Mouse (Mus musculus) heart, adult 2 months (tissue): Measurements from ENCODE around the gene Zmiz1. TPM values are rescaled to one million over a fixed set of nuclear protein-coding genes. Genes with fewer than 3 reads are reported as not detected.

Experiments used
- DNase-seq, 2 experiments: peaks; one replicate each; pipeline ENCODE4 v3.0.0; 2021
- H3K27ac ChIP-seq: fragments of 200-600 bp; 2 replicates; pipeline ENCODE4 v1.8.1; 2022
- H3K27me3 ChIP-seq: fragments of 200-500 bp; 2 replicates; pipeline ENCODE4 v1.6.1; 2012; ENCODE audit warnings: mild to moderate bottlenecking, low read length, inconsistent platforms, mixed read lengths; ENCODE audit not compliant: control insufficient read depth, insufficient read depth
- H3K36me3 ChIP-seq: fragments of 200-500 bp; 2 replicates; pipeline ENCODE4 v1.6.1; 2012; ENCODE audit warnings: low read length, inconsistent platforms; ENCODE audit not compliant: control insufficient read depth, insufficient read depth
- H3K4me1 ChIP-seq: fragments of 200-500 bp; 2 replicates; pipeline ENCODE4 v1.6.1; 2011; ENCODE audit warnings: low read length; ENCODE audit not compliant: control insufficient read depth, insufficient read depth
- H3K4me3 ChIP-seq: fragments of 200-600 bp; 2 replicates; pipeline ENCODE4 v1.8.1; 2022
- H3K79me2 ChIP-seq: fragments of 200-500 bp; replicated peaks from 2 replicates; pipeline ENCODE4 v1.6.1; 2012; ENCODE audit warnings: mild to moderate bottlenecking, inconsistent platforms, low read length, moderate library complexity, mixed read lengths; ENCODE audit not compliant: control insufficient read depth, insufficient read depth
- H3K9ac ChIP-seq: fragments of 200-500 bp; 2 replicates; pipeline ENCODE4 v1.6.1; 2012; ENCODE audit warnings: low read depth, mild to moderate bottlenecking, control low read depth, inconsistent platforms, low read length, mixed read lengths
- CTCF ChIP-seq: fragments of 200-600 bp; IDR thresholded peaks from 2 replicates; pipeline ENCODE4 v1.8.1; 2022; ENCODE audit warnings: antibody characterized with exemption, mild to moderate bottlenecking, moderate library complexity
- EP300 ChIP-seq: fragments of 200-500 bp; IDR thresholded peaks from 2 replicates; pipeline ENCODE4 v1.6.1; 2011; ENCODE audit warnings: low read depth, low read length, control low read depth; ENCODE audit not compliant: insufficient read depth
- POLR2A ChIP-seq: fragments of 200-500 bp; IDR thresholded peaks from 2 replicates; pipeline ENCODE4 v1.6.1; 2011; ENCODE audit warnings: mild to moderate bottlenecking, low read depth, low read length, control low read depth; ENCODE audit not compliant: insufficient read depth
- WGBS: fragments of 180-500 bp; shearing (Covaris S2); methylation state at CpG from one replicate; pipeline ENCODE4 v1.1.7; 2018; 5-methylcytosine and 5-hydroxymethylcytosine counted together
- intact Hi-C: fragments of 180-260 bp; cut with DNase I; formaldehyde crosslinking; loops from one replicate; pipeline ENCODE4 v1.15.1; 2025
- polyA plus RNA-seq: library from polyadenylated mRNA; depleted of rRNA; stranded (reverse); fragments of >200 nt; gene quantifications from 2 replicates; pipeline ENCODE4 v1.2.3, GENCODE M21; 2012
- total RNA-seq, 2 experiments: library from RNA; stranded (reverse); gene quantifications; 2 replicates each; pipeline ENCODE4 v1.2.3; 2021

The Zmiz1 gene
- total and polyA plus RNA-seq, 3 experiments = 27.1 to 42.0 (median 40.7) TPM

DNA sequence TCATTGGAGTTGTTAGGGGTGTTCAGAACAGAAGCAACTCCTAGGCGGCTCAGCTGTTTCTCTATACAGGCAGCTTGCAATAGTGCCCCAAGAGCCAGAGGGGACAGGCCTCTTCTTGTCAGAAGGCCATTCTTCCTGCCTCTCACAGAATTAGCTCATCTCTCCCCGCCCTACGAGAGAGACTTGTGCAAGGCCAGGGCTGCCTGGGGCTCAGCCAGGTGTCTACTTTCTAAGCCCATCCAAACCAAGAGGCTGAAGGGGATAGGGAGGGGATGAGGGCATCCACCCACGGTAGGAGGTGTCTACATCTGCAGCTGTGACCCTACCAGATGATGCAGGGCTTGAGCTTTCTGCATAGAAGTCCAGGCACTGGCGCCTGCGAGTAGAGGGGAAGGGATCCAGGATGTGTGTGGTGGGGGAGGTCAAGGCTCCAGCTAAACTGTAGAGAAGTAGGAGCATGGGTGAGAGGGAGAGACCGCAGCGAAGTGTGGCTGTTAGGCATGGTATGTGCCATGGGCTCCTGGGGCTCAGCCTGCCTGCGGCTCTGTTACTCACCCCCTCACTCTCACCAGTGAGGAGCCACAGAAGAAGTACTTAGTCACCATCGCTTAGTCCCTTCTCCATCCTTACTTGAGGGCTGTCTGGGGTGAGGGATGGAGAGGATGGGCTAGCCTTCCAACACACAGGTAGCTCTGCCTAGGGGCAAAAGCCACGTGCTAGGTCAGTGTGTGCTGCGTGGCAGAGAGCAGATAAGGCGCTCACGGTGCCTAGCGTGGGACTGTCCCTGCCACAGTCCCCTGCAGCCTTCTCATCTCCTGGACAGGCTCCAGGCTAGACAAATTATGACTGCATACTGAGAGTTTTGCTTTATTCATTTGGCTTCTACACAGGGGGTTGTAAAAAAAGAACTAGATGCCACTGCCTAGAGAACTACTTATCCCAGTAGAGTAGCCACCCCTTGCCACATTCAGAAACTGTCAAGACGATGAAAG lies 130.3 kb downstream of the Zmiz1 start:
- no peak overlapping the region for H3K9ac ChIP-seq
- peaks cover 8% of the 10 kb centered on the region; the same call in 1 of the 2 replicates for H3K36me3 ChIP-seq
- H3K4me1 ChIP-seq = peaks cover 42% of the 10 kb centered on the region

GRCm38 (mm10) chr14:25591000-25591399 lies 132.0 kb downstream of the Zmiz1 start:
- Histone ChIP-seq H3K4me3 (no peak overlapping the region), H3K79me2 (no peaks in the 10 kb centered on the region), H3K36me3 (peaks cover 8% of the 10 kb centered on the region; the same call in 1 of the 2 replicates), H3K9ac (no peak overlapping the region), H3K27me3 (no peaks in the 10 kb centered on the region), H3K27ac (no peak overlapping the region), H3K4me1 (peaks cover 43% of the 10 kb centered on the region)
- 83% methylated on average over 5 of the region's 5 CpGs for WGBS
- TF ChIP-seq POLR2A (no peak), EP300 (no peak), CTCF (no peak)
- intact Hi-C loops = no loop called here
- no peak for DNase-seq

More for the DNA sequence above, 130.3 kb downstream of the Zmiz1 start:
- intact Hi-C loops = loop anchor here (5.0 kb wide), 2 partner anchors 58 to 103 kb away; partner anchors contain the start of gene Ppif
- no peak overlapping the region for H3K4me3 ChIP-seq
- no peaks in the 10 kb centered on the region for H3K27me3 ChIP-seq
- no peak for TF ChIP-seq POLR2A
- TF ChIP-seq EP300 = no peak
- TF ChIP-seq CTCF = no peak
- WGBS = 38% methylated on average over 16 of the region's 16 CpGs
- no peaks in the 10 kb centered on the region for H3K79me2 ChIP-seq
- DNase-seq = peak; percentile 59 to 61
- H3K27ac ChIP-seq = peak overlapping the region; percentile 87

DNA sequence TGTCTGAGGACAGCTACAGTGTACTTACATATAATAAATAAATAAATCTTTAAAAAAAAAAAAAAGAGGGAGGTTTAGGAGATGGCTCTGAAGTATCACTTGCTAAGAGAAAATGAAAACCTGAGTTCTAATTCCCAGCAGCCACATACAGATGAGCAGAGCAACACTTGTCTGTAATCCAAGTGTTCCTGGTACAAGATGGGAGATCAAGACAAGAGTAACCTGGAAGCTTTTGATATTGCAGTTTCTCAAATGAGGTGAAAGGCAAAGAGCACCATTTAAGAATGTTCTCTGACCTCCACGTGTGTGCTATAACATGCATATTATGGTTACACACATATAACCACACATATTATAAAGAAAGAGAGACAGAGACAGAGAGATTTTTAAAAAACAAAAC lies 132.4 kb downstream of the Zmiz1 start:
- Histone ChIP-seq H3K36me3 (peaks cover 8% of the 10 kb centered on the region; the same call in 1 of the 2 replicates), H3K9ac (no peak overlapping the region), H3K27ac (no peak overlapping the region), H3K27me3 (no peaks in the 10 kb centered on the region), H3K4me1 (peaks cover 41% of the 10 kb centered on the region), H3K79me2 (no peaks in the 10 kb centered on the region), H3K4me3 (no peak overlapping the region)
- WGBS = 98% methylated on average over 1 of the region's 1 CpGs
- intact Hi-C loops = no loop called here
- TF ChIP-seq EP300 = no peak
- no peak for TF ChIP-seq POLR2A
- TF ChIP-seq CTCF = no peak
- DNase-seq = no peak

DNA sequence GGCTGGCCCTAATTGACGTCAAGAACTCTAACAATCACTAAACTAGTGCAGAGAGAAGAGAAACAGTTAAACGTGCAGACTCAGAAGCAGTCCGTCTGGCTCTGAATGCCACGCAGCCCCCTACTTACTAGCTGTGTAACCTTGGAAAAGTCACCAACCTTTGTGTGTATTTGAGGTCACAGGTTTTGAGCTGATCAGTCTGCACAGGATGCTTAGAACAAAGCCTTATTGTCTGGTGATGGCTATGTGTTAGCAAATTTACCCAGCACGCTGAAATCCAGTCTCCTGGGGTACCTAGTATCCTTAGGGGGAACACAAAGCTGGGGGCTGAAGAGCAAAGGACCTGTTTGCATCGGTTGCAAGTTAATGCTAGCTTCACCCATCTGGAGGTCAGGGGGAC lies 133.5 kb downstream of the Zmiz1 start:
- H3K9ac ChIP-seq = no peak overlapping the region
- no peak for DNase-seq
- no peaks in the 10 kb centered on the region for H3K79me2 ChIP-seq
- TF ChIP-seq POLR2A = no peak
- no peak for TF ChIP-seq EP300
- no peak for TF ChIP-seq CTCF
- 59% methylated on average over 6 of the region's 6 CpGs for WGBS
- H3K4me3 ChIP-seq = no peak overlapping the region
- H3K27me3 ChIP-seq = no peaks in the 10 kb centered on the region
- H3K4me1 ChIP-seq = peaks cover 31% of the 10 kb centered on the region
- H3K27ac ChIP-seq = no peak overlapping the region
- intact Hi-C loops = no loop called here
- peaks cover 8% of the 10 kb centered on the region; the same call in 1 of the 2 replicates for H3K36me3 ChIP-seq

DNA sequence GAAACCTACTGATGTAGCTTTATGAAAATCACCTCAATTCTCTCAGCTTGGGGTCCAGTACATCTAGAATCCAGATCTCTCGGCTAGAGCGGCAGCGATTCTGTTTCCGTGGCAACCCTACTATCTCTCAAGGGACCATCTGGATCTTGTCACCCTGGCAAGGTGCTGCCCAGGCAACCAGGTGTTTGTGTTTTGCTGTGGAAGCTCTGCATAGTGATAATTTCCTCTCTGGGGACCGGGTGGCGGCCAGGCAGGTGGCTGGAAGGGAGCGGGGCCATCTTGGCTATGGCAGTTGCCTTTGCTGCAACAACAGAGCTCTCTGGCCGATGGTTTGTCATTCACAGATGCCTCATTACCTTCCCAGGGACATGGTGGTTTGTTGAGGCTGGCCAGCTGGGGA lies 134.9 kb downstream of the Zmiz1 start:
- Histone ChIP-seq H3K79me2 (no peaks in the 10 kb centered on the region), H3K27ac (no peak overlapping the region), H3K36me3 (no peaks in the 10 kb centered on the region), H3K4me1 (peaks cover 23% of the 10 kb centered on the region), H3K4me3 (no peak overlapping the region), H3K27me3 (no peaks in the 10 kb centered on the region), H3K9ac (no peak overlapping the region)
- TF ChIP-seq POLR2A (no peak), CTCF (no peak), EP300 (no peak)
- no peak for DNase-seq
- WGBS = 51% methylated on average over 8 of the region's 8 CpGs
- intact Hi-C loops = no loop called here

DNA sequence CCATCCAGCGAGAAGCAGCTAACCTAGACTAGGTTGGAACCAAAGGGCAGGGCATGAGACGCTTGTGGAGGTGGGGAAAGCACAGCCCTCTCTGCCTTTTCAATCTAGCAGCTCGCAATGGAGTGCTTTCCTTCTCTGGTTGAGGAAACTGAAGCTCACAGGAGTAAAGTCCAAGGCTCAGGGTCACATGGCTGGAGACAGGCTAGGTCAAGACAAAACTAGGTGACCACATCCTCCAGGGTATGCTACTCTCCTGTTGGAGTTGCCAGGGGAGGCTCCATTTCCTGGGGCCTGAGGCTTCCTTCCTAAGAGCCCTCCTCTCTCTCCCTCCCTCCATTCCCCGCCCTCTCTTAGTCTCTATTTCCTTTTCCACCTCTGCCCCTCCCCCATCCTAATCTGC lies 135.6 kb downstream of the Zmiz1 start:
- Histone ChIP-seq H3K27ac (no peak overlapping the region), H3K4me3 (no peak overlapping the region), H3K79me2 (no peaks in the 10 kb centered on the region), H3K4me1 (peaks cover 18% of the 10 kb centered on the region), H3K27me3 (no peaks in the 10 kb centered on the region), H3K9ac (no peak overlapping the region), H3K36me3 (no peaks in the 10 kb centered on the region)
- TF ChIP-seq EP300 = no peak
- TF ChIP-seq CTCF = no peak
- no peak for TF ChIP-seq POLR2A
- WGBS = 53% methylated on average over 4 of the region's 4 CpGs
- intact Hi-C loops = no loop called here
- DNase-seq = no peak
